ENCODE assay signal across 8 mouse cellular contexts in genomic region chr8:123442871-123443575, GRCm38 (mm10). TPM values are rescaled to one million over a fixed set of nuclear protein-coding genes. Genes with fewer than 3 reads are reported as not detected.
DNase-seq lines count a peak whose midpoint lies in the region; ATAC-seq lines count a peak whose summit lies in the region.

No protein-coding gene starts in this region.

- H3K27ac ChIP-seq in hindbrain, embryonic 11.5 days (ENCODE audit: low read depth, low read length), result peak overlapping the region; percentile 42

- H3K9ac ChIP-seq in hindbrain, embryonic 11.5 days (ENCODE audit: low read depth, low read length), result peak overlapping the region; percentile 70

- no peaks in the 10 kb centered on the region for H3K9me3 ChIP-seq in hindbrain, embryonic 11.5 days (ENCODE audit: control insufficient read depth, low read length)

- peak overlapping the region; percentile 50 for H3K4me3 ChIP-seq in hindbrain, embryonic 11.5 days (ENCODE audit: low read depth, low read length)

- WGBS in hindbrain, embryonic 11.5 days, result 2% methylated on average over 41 of the region's 41 CpGs

- no peaks in the 10 kb centered on the region for H3K27me3 ChIP-seq in hindbrain, embryonic 11.5 days (ENCODE audit: control insufficient read depth, insufficient read depth, low read length)

- H3K4me1 ChIP-seq in hindbrain, embryonic 11.5 days (replicated peaks; ENCODE audit: control insufficient read depth, insufficient read depth, low read length), result no peaks in the 10 kb centered on the region; the same call in 1 of the 2 replicates

- ATAC-seq in hindbrain, embryonic 11.5 days (ENCODE audit: low FRiP score), result peak; percentile 96

- DNase-seq in Muller cell, postnatal 12 days (ENCODE audit: inconsistent ontology term), result peak; percentile 96
- DNase-seq in cerebellum, adult 9-11 months, result peak; percentile 95
- peak; percentile 82 to 96 for DNase-seq in frontal cortex, adult 2 months (ENCODE audit: extremely low spot score in 1 of 2, low spot score in 1 of 2)
- DNase-seq in hindbrain, embryonic 11.5 days (ENCODE audit: low spot score), result peak; percentile 93
- DNase-seq in layer of hippocampus, postnatal 10 days (ENCODE audit: low spot score in 2 of 2), result peak; percentile 93 to 95
- DNase-seq in lung, postnatal 10 days, result peak; percentile 96
- DNase-seq in ovary, postnatal 36 days (ENCODE audit: low spot score), result peak; percentile 92
- DNase-seq in thymus, postnatal 25 days, result peak; percentile 94

- peak overlapping the region; percentile 56 for H3K4me2 ChIP-seq in hindbrain, embryonic 11.5 days (replicated peaks; ENCODE audit: low read depth, low read length)

- H3K36me3 ChIP-seq in hindbrain, embryonic 11.5 days (ENCODE audit: control insufficient read depth, insufficient read depth, low read length), result no peaks in the 10 kb centered on the region

RNA-seq across cellular contexts. Expression of gene Def8, which starts 19.7 kb away (rescaled TPM):
- 41.5 and 41.8 TPM in 2 replicates for polyA plus RNA-seq in frontal cortex, adult 2 months (2012; rRNA removed)
- polyA plus RNA-seq in hindbrain, embryonic 11.5 days (2014; fragmentation: Nextera tagmentation; extraction: Ambion mirVana), result 32.5 and 32.7 TPM in 2 replicates
- total RNA-seq in layer of hippocampus, postnatal 10 days (2021), result 10 to 100 TPM; 67.5 to 69.4 TPM

RNA-seq across cellular contexts. Expression of gene Tubb3, which starts 31.8 kb away (rescaled TPM):
- 668 and 684 TPM in 2 replicates for polyA plus RNA-seq in frontal cortex, adult 2 months (2012; rRNA removed)
- polyA plus RNA-seq in hindbrain, embryonic 11.5 days (2014; fragmentation: Nextera tagmentation; extraction: Ambion mirVana), result 950 and 1,011 TPM in 2 replicates
- total RNA-seq in layer of hippocampus, postnatal 10 days (2021), result 1,000 to 10,000 TPM; 1,031 to 1,094 TPM

RNA-seq across cellular contexts. Expression of gene Afg3l1, which starts 34.7 kb away (rescaled TPM):
- 24.3 and 26.3 TPM in 2 replicates for polyA plus RNA-seq in frontal cortex, adult 2 months (2012; rRNA removed)
- 30.7 and 32.3 TPM in 2 replicates for polyA plus RNA-seq in hindbrain, embryonic 11.5 days (2014; fragmentation: Nextera tagmentation; extraction: Ambion mirVana)
- 10 to 100 TPM; 36.9 to 40.2 TPM for total RNA-seq in layer of hippocampus, postnatal 10 days (2021)

RNA-seq across cellular contexts. Expression of gene Mc1r, which starts 36.1 kb away (rescaled TPM):
- 0.04 and 0.06 TPM in 2 replicates for polyA plus RNA-seq in frontal cortex, adult 2 months (2012; rRNA removed)
- 0.11 and 0.49 TPM in 2 replicates for polyA plus RNA-seq in hindbrain, embryonic 11.5 days (2014; fragmentation: Nextera tagmentation; extraction: Ambion mirVana)
- under 1 TPM in 1 of 2 experiments, not detected in 1; 0.09 TPM for total RNA-seq in layer of hippocampus, postnatal 10 days (2021)

Comparison
In these comparisons a context has a peak if more than half of its experiments do, and no peak if none do; other contexts are left out.
1. Peak in every context shown above with its lines: DNase-seq, ATAC-seq, H3K4me3 ChIP-seq and H3K27ac ChIP-seq.